Mouse (Mus musculus) adrenal gland, postnatal 25 days (tissue): ENCODE measurements around the gene Tiam1. TPM values are rescaled to one million over a fixed set of nuclear protein-coding genes. Genes with fewer than 3 reads are reported as not detected.
A peak's percentile ranks its signal among the peaks of the same experiment; 100 is the strongest.

Experiments used
- DNase-seq: peaks from one replicate; pipeline ENCODE4 v3.0.0; 2021; ENCODE audit warnings: mixed read lengths
- total RNA-seq: library from RNA; stranded (reverse); gene quantifications from 2 replicates; pipeline ENCODE4 v1.2.3, GENCODE M21; 2021

The Tiam1 gene
- total RNA-seq, 1 experiment from 2014 or later = 80.4 TPM

DNA sequence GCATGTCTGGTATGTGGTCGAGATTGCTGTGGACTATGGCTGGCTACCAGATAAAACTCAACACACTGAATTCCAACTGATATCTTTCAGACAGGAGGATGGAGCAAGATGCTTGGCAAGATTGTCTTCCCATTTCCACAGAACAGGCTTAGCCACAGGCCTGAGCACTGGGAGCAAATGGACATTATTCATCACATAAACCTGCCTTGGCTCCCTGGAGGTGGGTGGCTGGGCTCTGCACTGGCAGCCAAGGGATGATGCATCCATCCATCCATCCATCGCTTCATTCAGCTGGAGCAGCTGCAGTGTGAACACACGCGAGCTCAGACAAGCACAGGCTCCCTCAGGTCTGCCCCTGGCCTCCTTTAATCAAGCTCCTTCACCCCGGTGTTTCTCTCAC lies 190.7 kb downstream of the Tiam1 start:
- DNase-seq = no peak

DNA sequence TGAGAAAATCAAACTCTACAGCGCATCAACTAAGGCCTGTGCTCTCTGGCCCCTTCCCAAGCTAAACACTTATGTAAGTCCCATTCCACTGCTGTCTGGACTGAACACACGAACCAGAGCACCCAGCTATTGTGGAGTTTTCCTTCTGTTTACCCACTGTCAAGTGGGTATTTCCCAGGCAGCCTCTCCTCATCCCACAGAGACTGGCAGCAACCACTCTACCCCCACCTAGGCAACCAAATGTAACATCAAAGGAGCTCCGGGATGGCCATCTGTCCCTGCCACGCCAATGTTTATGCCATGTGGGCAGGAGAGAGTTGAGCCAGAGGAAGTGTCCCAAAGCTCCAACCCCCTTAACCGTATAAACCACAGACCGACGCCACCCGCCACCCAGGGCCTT lies 192.8 kb downstream of the Tiam1 start:
- DNase-seq = no peak

GRCm38 (mm10) chr16:89950251-89950650 lies 193.3 kb downstream of the Tiam1 start:
- DNase-seq = no peak

DNA sequence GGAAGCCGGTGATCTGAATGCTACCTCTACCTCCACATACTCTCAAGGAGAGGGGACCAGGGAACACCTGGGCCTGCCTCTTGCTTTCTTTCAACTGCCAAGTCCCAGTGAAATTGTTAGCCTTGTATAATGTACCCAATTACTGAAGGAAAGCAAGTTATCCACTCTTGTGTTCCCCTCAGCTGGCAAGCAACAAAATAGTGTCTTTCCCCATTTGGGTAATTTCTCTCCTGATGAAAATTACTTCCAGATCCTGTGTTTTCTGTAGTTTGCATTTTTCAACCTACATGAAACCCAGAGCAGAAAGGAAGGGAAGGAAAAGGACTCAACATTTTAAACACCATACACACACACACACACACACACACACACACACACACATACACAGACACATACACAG lies 195.5 kb downstream of the Tiam1 start:
- no peak for DNase-seq

GRCm38 (mm10) chr16:89946816-89947215 lies 196.8 kb downstream of the Tiam1 start:
- no peak for DNase-seq

GRCm38 (mm10) chr16:89944604-89945283 lies 198.8 kb downstream of the Tiam1 start:
- no peak for DNase-seq

DNA sequence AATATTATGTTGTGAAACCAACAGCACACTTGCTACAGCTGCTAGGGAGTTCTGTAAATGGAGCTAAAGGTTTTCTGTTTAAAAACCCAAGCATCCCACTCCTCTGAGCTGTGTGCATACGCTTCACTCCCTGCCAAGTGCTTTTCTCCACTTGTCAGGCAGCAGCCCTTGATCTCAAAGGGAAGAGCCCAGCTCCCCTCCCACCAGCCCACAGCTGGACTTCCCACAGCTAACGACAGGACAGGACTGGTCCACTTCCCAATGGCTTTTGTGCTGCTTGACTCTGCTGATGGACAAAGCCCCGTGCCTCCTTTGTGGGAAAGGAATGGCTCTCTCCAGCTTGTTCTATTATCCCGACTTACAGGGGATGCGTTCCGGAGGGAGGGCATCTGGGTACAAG lies 199.5 kb downstream of the Tiam1 start:
- DNase-seq = no peak

DNA sequence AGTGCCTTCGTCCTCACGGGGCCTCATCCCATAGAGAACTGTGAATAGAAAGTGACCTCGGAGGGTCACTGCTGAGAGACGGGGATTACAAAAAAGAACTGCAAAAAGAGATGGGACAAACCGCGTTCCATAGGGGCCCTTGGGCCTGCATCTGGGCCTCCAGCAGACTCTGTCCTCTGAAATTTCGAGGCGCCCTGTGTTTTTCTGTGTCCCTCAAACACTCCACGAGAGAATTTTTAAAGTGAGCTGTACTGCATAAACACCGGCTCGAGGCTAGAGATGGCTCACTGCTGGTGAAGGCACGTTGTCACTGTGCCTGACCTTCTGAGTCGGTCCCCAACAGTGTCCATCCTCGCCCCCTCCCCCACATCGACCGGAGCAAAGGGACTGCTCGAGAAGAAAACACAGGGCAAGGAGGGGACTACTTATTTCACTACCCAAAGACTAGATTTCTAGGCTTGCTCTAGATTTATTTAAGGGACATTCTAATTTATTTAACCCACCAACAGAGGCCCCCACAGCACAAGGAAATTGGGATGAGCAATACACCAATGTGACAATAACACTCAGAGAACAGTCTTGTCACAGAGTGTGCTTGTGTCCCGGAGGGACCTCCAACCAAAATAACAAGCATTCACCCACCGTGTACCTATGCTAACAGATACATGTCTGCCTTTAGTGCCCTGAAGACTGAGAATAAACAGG lies 200.2 kb downstream of the Tiam1 start:
- DNase-seq = peak; percentile 21

DNA sequence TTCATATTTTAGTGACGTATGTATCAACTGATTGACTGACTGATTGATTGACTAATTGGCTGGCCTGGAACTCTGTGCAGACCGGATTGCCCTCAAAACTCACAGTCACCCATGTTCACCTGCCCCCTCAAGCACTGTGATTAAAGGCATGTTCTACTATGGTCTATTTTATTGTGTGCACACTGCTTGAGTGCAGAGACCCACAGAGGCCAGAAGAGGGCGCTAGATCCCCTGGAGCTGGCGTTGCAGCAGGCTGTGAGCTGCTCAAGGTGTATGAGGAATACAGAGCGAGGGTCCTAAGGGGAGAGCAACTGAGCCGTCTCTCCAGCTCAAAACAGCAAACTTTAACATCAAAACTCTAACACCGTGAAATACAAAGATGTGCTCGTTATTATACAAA lies 202.9 kb downstream of the Tiam1 start:
- DNase-seq = no peak

DNA sequence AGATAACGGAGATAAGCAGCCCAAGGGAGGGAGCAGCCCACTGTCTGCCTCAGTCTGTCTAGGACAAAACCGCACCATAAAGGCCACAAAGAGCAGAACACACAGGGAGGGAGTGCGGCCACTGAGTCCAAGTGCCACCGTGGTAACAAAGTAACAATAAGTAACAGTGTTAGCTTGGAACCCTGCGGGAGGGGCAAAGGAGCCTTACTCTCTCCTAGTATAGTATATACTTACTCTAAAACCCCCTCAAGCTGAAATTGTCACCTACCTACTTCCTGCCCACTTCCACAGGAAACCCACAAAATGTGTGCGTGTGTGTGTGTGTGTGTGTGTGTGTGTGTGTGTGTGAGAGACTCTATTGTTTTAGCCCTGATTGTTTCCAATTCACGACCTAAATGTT lies 205.3 kb downstream of the Tiam1 start:
- no peak for DNase-seq

DNA sequence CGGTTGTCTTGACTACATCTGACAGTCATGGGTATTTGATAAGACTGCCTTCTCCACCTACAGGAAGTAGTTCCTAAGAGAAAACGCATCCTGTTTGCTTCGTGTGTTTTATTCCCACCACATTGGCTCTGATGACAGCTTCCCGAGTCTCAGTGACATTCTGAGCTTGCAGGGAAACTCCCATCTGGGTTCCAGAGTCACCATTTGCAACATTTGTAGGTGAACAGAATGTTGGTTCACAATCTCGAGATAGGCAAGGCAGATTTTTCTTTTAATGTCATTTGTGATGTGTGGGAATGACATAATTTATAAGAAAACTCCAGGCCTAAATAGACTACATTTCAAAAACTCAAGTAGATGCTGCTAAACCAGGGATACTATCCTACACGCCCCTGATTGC lies 207.0 kb downstream of the Tiam1 start:
- DNase-seq = no peak

GRCm38 (mm10) chr16:89935398-89935797 lies 208.2 kb downstream of the Tiam1 start:
- DNase-seq = no peak

GRCm38 (mm10) chr16:89934616-89935015 lies 209.0 kb downstream of the Tiam1 start:
- DNase-seq = no peak

DNA sequence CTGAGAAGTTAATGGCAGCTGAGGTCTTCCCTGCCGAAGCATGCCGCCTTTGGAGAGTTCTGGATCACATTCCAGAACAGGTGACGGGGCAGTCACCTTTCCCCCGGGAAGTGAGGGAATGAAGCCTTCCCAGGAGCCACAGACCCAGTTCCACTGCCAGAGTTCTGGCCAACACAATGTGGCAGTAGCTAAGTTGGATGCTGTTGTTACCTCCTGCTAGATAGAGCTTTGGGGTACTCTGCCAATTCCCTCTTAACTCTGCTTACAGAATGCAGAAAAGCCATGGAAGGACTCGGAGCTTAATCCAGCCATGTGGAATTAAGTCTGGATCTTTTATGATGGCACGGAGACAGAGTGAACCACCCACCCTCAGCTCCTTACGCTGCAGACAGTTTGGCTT lies 209.6 kb downstream of the Tiam1 start:
- no peak for DNase-seq

DNA sequence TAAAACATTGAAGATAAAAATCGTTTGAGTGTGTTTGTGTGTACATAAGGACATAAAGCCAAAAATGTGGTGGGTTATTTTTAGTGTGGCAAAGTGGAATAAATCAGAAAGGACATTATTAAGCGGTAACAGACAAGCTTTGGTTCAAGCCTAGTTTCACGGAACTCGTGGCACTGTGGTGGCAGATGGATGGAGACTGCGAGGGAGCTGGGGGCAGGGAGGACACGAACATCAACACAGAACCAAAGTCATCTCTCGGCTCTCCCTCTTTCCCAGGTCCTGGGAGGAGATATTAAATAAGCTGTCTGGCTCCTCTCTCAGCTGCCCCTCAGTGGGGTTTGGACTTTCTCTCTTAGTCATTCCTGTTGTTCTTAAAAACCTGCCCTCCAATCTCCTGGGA lies 215.0 kb downstream of the Tiam1 start:
- DNase-seq = no peak

DNA sequence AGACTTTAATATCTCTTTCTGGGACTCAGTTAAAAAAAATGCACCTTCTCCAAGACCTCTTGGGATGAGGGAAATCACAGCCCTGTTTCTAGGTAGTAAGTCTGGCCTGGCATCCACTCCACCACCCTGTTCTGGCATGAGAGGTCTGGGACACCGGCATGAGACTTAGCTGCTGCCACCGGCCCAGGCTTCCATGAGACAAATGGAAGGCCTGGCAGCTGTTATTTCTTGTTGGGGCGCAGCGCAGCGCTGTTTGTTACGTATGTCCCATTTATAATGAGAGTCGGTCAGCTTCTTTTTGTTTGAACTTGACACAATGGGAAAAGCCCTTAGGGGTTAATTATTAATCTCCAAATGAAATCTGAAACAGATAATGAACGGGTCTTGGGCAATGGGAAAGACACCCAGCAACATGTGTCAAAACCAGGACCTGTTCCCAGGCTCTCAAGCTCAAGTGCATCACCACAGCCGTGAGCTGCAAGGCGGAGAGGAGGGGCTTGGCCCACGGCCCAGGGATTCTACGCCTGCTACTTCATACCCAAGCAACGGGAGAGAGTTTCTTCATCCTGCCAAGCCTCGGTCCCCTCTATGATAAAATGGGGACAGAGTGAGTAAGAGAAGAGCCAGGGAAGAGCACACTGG lies 219.2 kb downstream of the Tiam1 start:
- DNase-seq = peak; percentile 82

DNA sequence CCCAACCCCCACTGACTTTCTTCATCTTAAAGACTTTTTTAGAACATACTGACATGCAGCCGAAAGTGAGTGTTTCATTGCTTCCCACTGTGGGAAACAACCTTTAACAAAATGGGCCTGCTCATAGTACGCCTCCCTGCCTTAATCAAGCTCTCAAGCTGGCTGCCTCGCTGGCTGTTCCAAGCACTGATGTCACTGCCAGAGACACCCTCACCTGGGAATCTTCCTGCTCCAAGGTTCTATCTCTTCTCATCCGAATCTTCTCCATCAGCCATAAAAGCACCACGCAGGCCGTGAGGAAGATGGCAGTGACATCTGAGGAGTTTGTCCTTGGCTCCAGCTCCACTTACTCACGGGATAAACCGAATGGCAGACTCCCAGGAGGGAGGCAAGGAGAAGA lies 220.3 kb downstream of the Tiam1 start:
- DNase-seq = no peak

GRCm38 (mm10) chr16:89922458-89922857 lies 221.1 kb downstream of the Tiam1 start:
- no peak for DNase-seq

DNA sequence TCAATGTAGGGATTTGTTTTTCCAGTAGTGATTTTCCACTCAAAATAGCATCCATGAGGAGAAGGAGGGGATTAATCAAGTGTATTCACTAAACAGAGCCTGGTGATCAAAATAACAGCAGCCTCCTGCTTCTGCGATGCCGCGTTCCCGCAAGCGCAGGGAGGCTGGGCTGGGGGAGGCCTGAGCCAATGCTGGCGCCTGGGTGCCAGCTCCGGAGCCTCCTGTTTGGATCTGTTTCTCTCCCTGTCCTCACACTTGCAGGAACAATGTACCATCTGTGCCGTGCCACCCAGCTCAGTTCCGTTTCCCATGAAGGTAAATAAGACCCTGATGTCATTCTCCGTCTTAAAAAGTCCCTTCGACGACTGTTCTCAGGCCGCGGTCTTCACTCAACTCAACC lies 222.2 kb downstream of the Tiam1 start:
- no peak for DNase-seq

- DNase-seq = no peak
Measured at GRCm38 (mm10) chr16:89920417-89920816, 223.2 kb downstream of the Tiam1 start.

- DNase-seq = no peak
Measured at GRCm38 (mm10) chr16:89917404-89917803, 226.2 kb downstream of the Tiam1 start.

GRCm38 (mm10) chr16:89914946-89915345 lies 228.6 kb downstream of the Tiam1 start:
- no peak for DNase-seq

DNA sequence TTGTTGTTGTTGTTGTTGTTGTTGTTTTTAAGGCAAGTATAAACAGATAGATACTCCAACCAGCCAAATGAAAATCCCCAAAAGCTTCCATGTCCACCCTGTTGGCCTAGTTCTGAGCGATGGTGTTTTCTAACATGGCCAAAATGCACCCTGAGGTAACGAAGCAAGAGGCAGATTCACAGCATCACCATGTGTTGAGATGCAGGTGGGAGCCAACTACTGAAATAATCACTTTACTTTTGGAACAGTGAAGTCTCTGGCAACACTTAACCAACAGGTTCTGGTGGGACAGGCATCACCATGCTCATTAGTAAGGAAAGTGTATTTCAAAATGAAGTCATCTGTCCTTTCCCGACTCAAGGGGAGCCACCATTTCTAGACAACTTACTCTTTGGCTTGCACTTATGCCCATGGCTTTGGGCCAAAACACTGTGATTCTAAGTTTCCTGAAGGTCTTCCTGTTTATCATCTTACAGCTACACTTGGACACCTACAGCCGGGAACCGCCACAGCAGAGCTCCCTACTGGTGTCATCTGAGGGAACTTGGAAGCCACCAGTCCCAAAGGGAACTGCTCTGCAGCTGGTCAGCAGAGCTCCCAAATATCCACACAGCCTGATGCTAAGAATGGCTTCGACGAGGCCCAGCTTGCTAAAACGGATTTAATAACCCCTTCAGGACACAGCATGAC lies 230.7 kb downstream of the Tiam1 start:
- no peak for DNase-seq
